Mouse (Mus musculus) lung, embryonic 14.5 days (tissue): ENCODE results near the gene Manbal. TPM values are rescaled to one million over a fixed set of nuclear protein-coding genes. Genes with fewer than 3 reads are reported as not detected.

Experiments
- ATAC-seq: fragments of 200-750 bp; cut with Nextera tagmentation; 2 replicates; pipeline ENCODE4 v1.8.0; 2017; ENCODE audit warnings: mild to moderate bottlenecking, moderate TSS enrichment, moderate library complexity; ENCODE audit not compliant: insufficient read depth
- DNase-seq: peaks from one replicate; pipeline ENCODE4 v3.0.0-alpha.2; 2015
- H3K27ac ChIP-seq: fragments of 300-500 bp; sonication (generic); 2 replicates; pipeline ENCODE4 v1.5.1; 2014; ENCODE audit warnings: low read depth, mild to moderate bottlenecking, moderate library complexity
- H3K27me3 ChIP-seq: fragments of 300-500 bp; sonication (generic); 2 replicates; pipeline ENCODE4 v1.6.1; 2014; ENCODE audit warnings: low read length, control low read depth; ENCODE audit not compliant: insufficient read depth
- H3K36me3 ChIP-seq: fragments of 300-500 bp; sonication (generic); 2 replicates; pipeline ENCODE4 v1.6.1; 2014; ENCODE audit warnings: control low read depth; ENCODE audit not compliant: insufficient read depth
- H3K4me1 ChIP-seq: fragments of 300-500 bp; sonication (generic); 2 replicates; pipeline ENCODE4 v1.6.1; 2014; ENCODE audit warnings: antibody characterized with exemption, control low read depth; ENCODE audit not compliant: insufficient read depth
- H3K4me2 ChIP-seq: fragments of 300-500 bp; sonication (generic); 2 replicates; pipeline ENCODE4 v1.6.1; 2014; ENCODE audit warnings: mild to moderate bottlenecking
- H3K4me3 ChIP-seq: fragments of 300-500 bp; sonication (generic); 2 replicates; pipeline ENCODE4 v1.5.1; 2014; ENCODE audit warnings: low read depth, low read length
- H3K9ac ChIP-seq: fragments of 300-500 bp; sonication (generic); 2 replicates; pipeline ENCODE4 v1.6.1; 2014
- H3K9me3 ChIP-seq: fragments of 300-500 bp; sonication (generic); 2 replicates; pipeline ENCODE4 v1.6.1; 2016; ENCODE audit warnings: low read depth, low read length, control low read depth
- CTCF ChIP-seq: IDR thresholded peaks from 2 replicates; pipeline ENCODE4 v1.5.1; 2016; ENCODE audit warnings: antibody characterized with exemption, low read depth
- WGBS: fragments of 180-500 bp; shearing (Covaris S2); extraction: QIAGEN DNeasy Blood & Tissue Kit; methylation state at CpG from one replicate; pipeline ENCODE4 v1.1.7; 2014; 5-methylcytosine and 5-hydroxymethylcytosine counted together
- polyA plus RNA-seq: library from polyadenylated mRNA; unstranded; fragments of >200 nt; fragmentation: Nextera tagmentation; extraction: Ambion mirVana; gene quantifications from 2 replicates; pipeline ENCODE4 v1.2.1, GENCODE M21; 2014

Manbal gene
- polyA plus RNA-seq, 1 experiment from 2014 or later = 42.6 TPM

DNA sequence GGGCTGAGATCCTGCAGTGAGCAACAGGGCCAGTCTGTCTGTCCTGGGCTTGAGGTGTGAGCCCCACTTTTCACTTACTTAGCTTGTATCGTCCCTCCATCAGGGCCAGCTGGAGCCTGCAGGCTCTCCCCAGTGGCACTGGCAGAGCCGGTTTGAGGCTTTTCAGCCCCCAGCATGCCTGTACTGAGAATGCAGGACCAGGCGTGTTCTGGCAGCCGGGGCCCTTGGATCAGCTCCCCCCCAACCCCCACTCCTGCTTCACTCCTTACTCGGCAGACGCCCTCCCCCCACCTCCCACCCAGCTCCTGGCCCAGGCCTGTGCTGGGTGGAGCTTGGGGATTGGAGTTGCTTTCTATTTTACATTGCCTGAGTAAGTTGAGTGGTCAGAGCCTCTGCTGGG is 67.1 kb downstream of the Manbal start:
- ATAC-seq (peak; percentile 80), DNase-seq (peak; percentile 75)
- Histone ChIP-seq H3K4me3 (no peak overlapping the region), H3K9ac (peak overlapping the region; percentile 26), H3K36me3 (peaks cover 56% of the 10 kb centered on the region), H3K4me2 (peak overlapping the region; percentile 33; the same call in 1 of the 2 replicates), H3K4me1 (peaks cover 18% of the 10 kb centered on the region; the same call in 1 of the 2 replicates), H3K27me3 (no peaks in the 10 kb centered on the region), H3K9me3 (no peaks in the 10 kb centered on the region), H3K27ac (peak overlapping the region; percentile 93)
- 5% methylated on average over 6 of the region's 6 CpGs for WGBS
- no peak for TF ChIP-seq CTCF

- 72% methylated on average over 11 of the region's 11 CpGs for WGBS
- Histone ChIP-seq H3K9ac (no peak overlapping the region), H3K27ac (no peak overlapping the region), H3K27me3 (no peaks in the 10 kb centered on the region), H3K36me3 (peaks cover 63% of the 10 kb centered on the region), H3K4me1 (peaks cover 18% of the 10 kb centered on the region; the same call in 1 of the 2 replicates), H3K4me2 (no peak overlapping the region), H3K4me3 (no peak overlapping the region), H3K9me3 (no peaks in the 10 kb centered on the region)
- DNase-seq = no peak
- TF ChIP-seq CTCF = no peak
- no peak for ATAC-seq
Measured at GRCm38 (mm10) chr2:157436496-157436895, 69.1 kb downstream of the Manbal start.

- H3K9me3 ChIP-seq = no peaks in the 10 kb centered on the region
- no peak for DNase-seq
- H3K27ac ChIP-seq = no peak overlapping the region
- H3K4me1 ChIP-seq = peaks cover 17% of the 10 kb centered on the region; the same call in 1 of the 2 replicates
- ATAC-seq = no peak
- 82% methylated on average over 3 of the region's 3 CpGs for WGBS
- H3K36me3 ChIP-seq = peaks cover 66% of the 10 kb centered on the region
- H3K27me3 ChIP-seq = no peaks in the 10 kb centered on the region
- H3K4me2 ChIP-seq = no peak overlapping the region
- H3K9ac ChIP-seq = no peak overlapping the region
- H3K4me3 ChIP-seq = no peak overlapping the region
- no peak for TF ChIP-seq CTCF
Measured at GRCm38 (mm10) chr2:157437123-157437522, 69.7 kb downstream of the Manbal start.

DNA sequence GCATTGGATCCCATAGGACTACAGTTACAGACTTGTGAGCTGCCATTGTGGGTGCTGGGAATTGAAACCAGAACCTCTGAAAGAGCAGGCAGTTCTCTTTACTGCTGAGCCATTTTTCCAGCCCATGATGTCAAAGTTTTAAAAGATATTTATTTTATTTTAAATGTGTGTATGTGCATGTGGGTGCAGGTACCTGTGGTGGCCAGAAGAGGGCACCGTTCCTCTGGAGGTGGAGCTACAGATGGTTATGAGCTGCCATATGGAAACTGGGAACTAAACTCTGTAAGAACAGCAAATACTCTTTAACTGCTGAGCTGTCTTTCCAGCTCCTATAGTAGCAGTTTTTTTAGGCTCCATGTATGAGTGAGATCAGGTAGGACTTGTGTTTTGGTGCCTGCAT is 74.0 kb downstream of the Manbal start:
- Histone ChIP-seq H3K36me3 (peaks cover 63% of the 10 kb centered on the region), H3K9ac (no peak overlapping the region), H3K27me3 (no peaks in the 10 kb centered on the region), H3K27ac (no peak overlapping the region), H3K4me1 (no peaks in the 10 kb centered on the region; the same call in 1 of the 2 replicates), H3K9me3 (no peaks in the 10 kb centered on the region), H3K4me3 (no peak overlapping the region), H3K4me2 (no peak overlapping the region)
- DNase-seq = no peak
- peak; percentile 35 for TF ChIP-seq CTCF
- WGBS = 92% methylated on average over 1 of the region's 1 CpGs
- ATAC-seq = no peak

Other genes starting within 250 kb of the Manbal start
- 36.2 and 37.0 TPM in 2 replicates for gene Samhd1, start 232.3 kb upstream of the Manbal start, polyA plus RNA-seq
- 36.4 and 37.3 TPM in 2 replicates for gene Rbl1, start 163.1 kb upstream of the Manbal start, polyA plus RNA-seq
- 355 and 359 TPM in 2 replicates for gene Rpn2, start 88.6 kb upstream of the Manbal start, polyA plus RNA-seq
- gene Mroh8, start 88.0 kb upstream of the Manbal start, polyA plus RNA-seq = 0.43 and 0.50 TPM in 2 replicates
- not detected in 2 replicates for gene Ghrh, start 20.1 kb upstream of the Manbal start, polyA plus RNA-seq
- gene Src, start 50.9 kb downstream of the Manbal start, polyA plus RNA-seq = 16.4 and 18.9 TPM in 2 replicates
- gene Nnat, start 192.5 kb downstream of the Manbal start, polyA plus RNA-seq = 414 and 435 TPM in 2 replicates
- 49.3 and 49.8 TPM in 2 replicates for gene Blcap, start 203.7 kb downstream of the Manbal start, polyA plus RNA-seq